Mouse (Mus musculus): Measurements from ENCODE around the gene Strn. TPM values are rescaled to one million over a fixed set of nuclear protein-coding genes. Genes with fewer than 3 reads are reported as not detected.
A peak's percentile ranks its signal among the peaks of the same experiment; 100 is the strongest.
"Not testable (repeated sequence)": the region's sequence is repeated elsewhere in the genome, so short reads cannot be mapped to it uniquely, and the experiment has no call there.

The Strn gene
- polyA plus RNA-seq, 1 experiment from 2014 or later, result 8.4 TPM

DNA sequence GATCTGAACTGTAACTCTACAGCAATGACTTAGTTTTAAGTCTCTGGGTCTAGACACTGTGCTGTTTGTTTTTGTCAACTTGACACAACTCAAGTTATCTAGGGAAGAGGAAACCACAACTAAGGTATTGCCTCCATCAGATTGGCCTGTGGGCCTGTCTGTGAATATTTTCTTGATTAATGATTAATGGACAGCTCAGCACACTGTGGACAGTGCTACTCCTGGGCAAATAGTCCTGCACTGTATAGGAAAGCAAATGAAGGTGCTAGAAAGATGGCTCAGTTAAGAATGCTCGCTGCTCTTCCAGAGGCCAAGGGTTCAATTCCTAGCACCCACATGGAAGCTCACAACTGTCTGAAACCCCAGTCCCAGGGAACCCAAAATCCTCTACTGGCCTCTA, 38.0 kb downstream of the Strn start:
- H3K36me3 ChIP-seq (ENCODE audit: control insufficient read depth, insufficient read depth, low read length), result 0 out of 2 replicates have a peak, but pooled peaks cover 8% of the 10 kb centered on the region
- H3K9me3 ChIP-seq (ENCODE audit: control insufficient read depth, low read length), result no peaks in the 10 kb centered on the region
- no peak for DNase-seq (ENCODE audit: low spot score)
- H3K9ac ChIP-seq (ENCODE audit: low read length), result no peak overlapping the region
- no peaks in the 10 kb centered on the region for H3K27me3 ChIP-seq (replicated peaks; ENCODE audit: control insufficient read depth, insufficient read depth, low read length)
- 69% methylated on average over 1 of the region's 1 CpGs for WGBS
- H3K27ac ChIP-seq (ENCODE audit: low read depth), result no peak overlapping the region
- H3K4me3 ChIP-seq (ENCODE audit: low read depth, low read length), result no peak overlapping the region
- H3K4me1 ChIP-seq (replicated peaks; ENCODE audit: control insufficient read depth, insufficient read depth, low read length), result no peaks in the 10 kb centered on the region
- 0 out of 2 replicates have a peak, but pooled peaks have one; percentile 58 for ATAC-seq (replicated peaks; ENCODE audit: low FRiP score, low TSS enrichment, low read depth)
- H3K4me2 ChIP-seq (ENCODE audit: low read length), result no peak overlapping the region

DNA sequence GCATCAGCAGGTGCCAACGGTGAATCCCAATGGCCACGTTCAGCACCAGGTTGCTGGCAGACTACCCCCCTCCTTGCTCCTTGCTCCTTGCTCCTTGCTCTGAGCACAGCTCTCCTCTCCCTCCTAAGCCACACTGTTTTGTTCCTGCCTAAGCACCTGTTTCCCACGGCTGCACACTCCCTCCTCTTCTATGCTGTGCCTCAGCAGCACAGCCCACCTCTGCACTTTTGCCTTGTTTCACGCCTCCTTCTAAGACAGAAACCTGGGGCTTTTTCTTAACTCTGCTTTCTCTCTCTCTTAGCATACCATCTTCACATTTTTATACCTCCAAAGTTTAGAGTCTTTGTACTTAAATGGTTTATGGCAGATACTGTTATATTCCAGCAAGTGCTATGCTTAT, 39.5 kb downstream of the Strn start:
- Histone ChIP-seq H3K9ac (ENCODE audit: low read length) (no peak overlapping the region), H3K27me3 (replicated peaks; ENCODE audit: control insufficient read depth, insufficient read depth, low read length) (no peaks in the 10 kb centered on the region), H3K9me3 (ENCODE audit: control insufficient read depth, low read length) (no peaks in the 10 kb centered on the region), H3K4me3 (ENCODE audit: low read depth, low read length) (no peak overlapping the region), H3K27ac (ENCODE audit: low read depth) (no peak overlapping the region), H3K36me3 (ENCODE audit: control insufficient read depth, insufficient read depth, low read length) (0 out of 2 replicates have a peak, but pooled peaks cover 8% of the 10 kb centered on the region), H3K4me2 (ENCODE audit: low read length) (no peak overlapping the region), H3K4me1 (replicated peaks; ENCODE audit: control insufficient read depth, insufficient read depth, low read length) (no peaks in the 10 kb centered on the region)
- no peak for ATAC-seq (replicated peaks; ENCODE audit: low FRiP score, low TSS enrichment, low read depth)
- no peak for DNase-seq (ENCODE audit: low spot score)
- 85% methylated on average over 4 of the region's 4 CpGs for WGBS

DNA sequence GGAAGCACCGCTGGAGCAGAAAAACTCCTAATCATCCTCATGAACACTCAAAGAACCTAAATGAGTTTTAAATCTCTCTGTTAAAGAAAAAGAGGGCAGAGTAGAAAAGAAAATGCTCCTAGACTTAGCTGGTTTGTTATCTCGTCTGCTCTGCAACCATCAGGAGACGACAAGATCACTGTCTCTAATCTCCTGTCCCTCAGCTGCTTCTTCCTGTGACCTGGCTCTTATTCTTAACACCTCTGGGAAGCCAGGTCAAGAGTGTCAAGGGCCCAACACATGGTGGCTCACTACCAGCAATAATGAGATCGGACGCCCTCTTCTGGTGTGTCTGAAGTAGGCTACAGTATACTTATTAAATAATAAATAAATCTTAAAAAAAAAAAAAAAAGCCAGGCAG, 40.1 kb downstream of the Strn start:
- H3K9ac ChIP-seq (ENCODE audit: low read length), result no peak overlapping the region
- H3K36me3 ChIP-seq (ENCODE audit: control insufficient read depth, insufficient read depth, low read length), result 0 out of 2 replicates have a peak, but pooled peaks cover 8% of the 10 kb centered on the region
- no peaks in the 10 kb centered on the region for H3K4me1 ChIP-seq (replicated peaks; ENCODE audit: control insufficient read depth, insufficient read depth, low read length)
- H3K27ac ChIP-seq (ENCODE audit: low read depth), result no peak overlapping the region
- no peak overlapping the region for H3K4me3 ChIP-seq (ENCODE audit: low read depth, low read length)
- DNase-seq (ENCODE audit: low spot score), result no peak
- no peaks in the 10 kb centered on the region for H3K27me3 ChIP-seq (replicated peaks; ENCODE audit: control insufficient read depth, insufficient read depth, low read length)
- 78% methylated on average over 5 of the region's 5 CpGs for WGBS
- no peaks in the 10 kb centered on the region for H3K9me3 ChIP-seq (ENCODE audit: control insufficient read depth, low read length)
- no peak for ATAC-seq (replicated peaks; ENCODE audit: low FRiP score, low TSS enrichment, low read depth)
- H3K4me2 ChIP-seq (ENCODE audit: low read length), result no peak overlapping the region

DNA sequence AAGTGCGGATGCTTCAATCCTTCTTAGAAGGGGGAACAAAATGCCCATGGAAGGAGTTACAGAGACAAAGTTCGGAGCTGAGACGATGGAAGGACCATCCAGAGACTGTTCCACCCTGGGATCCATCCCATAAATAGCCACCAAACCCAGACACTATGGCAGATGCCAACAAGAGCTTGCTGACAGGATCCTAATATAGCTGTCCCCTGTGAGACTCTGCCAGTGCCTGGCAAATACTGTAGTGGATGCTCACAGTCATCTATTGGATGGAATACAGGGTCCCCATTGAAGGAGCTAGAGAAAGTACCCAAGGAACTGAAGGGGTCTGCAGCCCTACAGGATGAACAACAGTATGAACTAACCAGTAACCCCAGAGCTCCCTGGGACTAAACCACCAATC, 47.8 kb downstream of the Strn start:
- DNase-seq (ENCODE audit: low spot score); H3K9me3 ChIP-seq (ENCODE audit: control insufficient read depth, low read length); H3K27me3 ChIP-seq (replicated peaks; ENCODE audit: control insufficient read depth, insufficient read depth, low read length); H3K4me3 ChIP-seq (ENCODE audit: low read depth, low read length); ATAC-seq (replicated peaks; ENCODE audit: low FRiP score, low TSS enrichment, low read depth); H3K4me2 ChIP-seq (ENCODE audit: low read length); H3K27ac ChIP-seq (ENCODE audit: low read depth); H3K9ac ChIP-seq (ENCODE audit: low read length); H3K4me1 ChIP-seq (replicated peaks; ENCODE audit: control insufficient read depth, insufficient read depth, low read length): not testable (repeated sequence)
- peaks cover 22% of the 10 kb centered on the region for H3K36me3 ChIP-seq (ENCODE audit: control insufficient read depth, insufficient read depth, low read length)
- WGBS, result 93% methylated on average over 3 of the region's 3 CpGs

DNA sequence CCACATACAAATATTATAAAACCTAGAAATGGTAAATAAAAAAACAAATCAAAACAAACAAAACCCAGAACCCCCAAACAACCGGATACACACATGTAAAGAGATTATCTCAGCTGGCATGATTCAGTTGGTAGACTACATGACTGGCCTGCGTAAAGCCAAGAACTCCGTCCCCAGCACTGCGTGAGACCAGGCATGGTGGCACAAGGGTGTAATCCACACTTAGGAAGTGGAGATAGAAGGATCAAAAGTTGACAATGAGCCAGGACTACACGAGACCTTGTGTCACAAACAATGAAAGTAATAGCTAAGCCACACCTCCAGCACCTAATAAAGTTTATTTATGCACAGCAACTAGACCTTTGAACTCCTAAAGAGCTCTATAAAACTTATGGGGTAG, 49.0 kb downstream of the Strn start:
- Histone ChIP-seq H3K27ac (ENCODE audit: low read depth) (no peak overlapping the region), H3K4me2 (ENCODE audit: low read length) (no peak overlapping the region), H3K36me3 (ENCODE audit: control insufficient read depth, insufficient read depth, low read length) (peaks cover 22% of the 10 kb centered on the region), H3K9ac (ENCODE audit: low read length) (no peak overlapping the region), H3K4me3 (ENCODE audit: low read depth, low read length) (no peak overlapping the region), H3K4me1 (replicated peaks; ENCODE audit: control insufficient read depth, insufficient read depth, low read length) (no peaks in the 10 kb centered on the region), H3K27me3 (replicated peaks; ENCODE audit: control insufficient read depth, insufficient read depth, low read length) (no peaks in the 10 kb centered on the region), H3K9me3 (ENCODE audit: control insufficient read depth, low read length) (peaks cover 3% of the 10 kb centered on the region; the same call in 1 of the 2 replicates)
- WGBS, result 81% methylated on average over 5 of the region's 5 CpGs
- DNase-seq (ENCODE audit: low spot score), result no peak
- no peak for ATAC-seq (replicated peaks; ENCODE audit: low FRiP score, low TSS enrichment, low read depth)

DNA sequence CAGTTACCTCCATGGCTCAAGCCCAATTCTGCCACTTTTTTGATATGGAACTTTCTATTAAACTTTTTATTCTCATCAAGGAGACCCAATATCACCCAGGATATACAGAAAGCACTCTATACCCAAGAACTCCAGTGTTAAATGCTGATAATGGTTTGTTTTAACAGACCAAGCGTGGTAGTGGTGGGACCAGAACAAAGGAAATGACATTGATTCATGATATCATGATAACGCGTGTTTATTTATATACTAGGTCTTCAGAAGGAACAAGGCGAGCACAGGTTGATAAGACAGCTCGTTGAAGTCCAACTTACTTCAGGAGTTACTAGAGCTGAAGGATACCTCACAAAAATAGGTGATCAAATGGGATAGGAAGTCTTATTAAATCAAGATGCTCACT, 52.0 kb downstream of the Strn start:
- H3K36me3 ChIP-seq (ENCODE audit: control insufficient read depth, insufficient read depth, low read length), result 0 out of 2 replicates have a peak, but pooled peaks cover 9% of the 10 kb centered on the region
- no peak overlapping the region for H3K27ac ChIP-seq (ENCODE audit: low read depth)
- H3K4me2 ChIP-seq (ENCODE audit: low read length), result no peak overlapping the region
- H3K27me3 ChIP-seq (replicated peaks; ENCODE audit: control insufficient read depth, insufficient read depth, low read length), result no peaks in the 10 kb centered on the region
- no peaks in the 10 kb centered on the region for H3K4me1 ChIP-seq (replicated peaks; ENCODE audit: control insufficient read depth, insufficient read depth, low read length)
- no peak overlapping the region for H3K4me3 ChIP-seq (ENCODE audit: low read depth, low read length)
- no peaks in the 10 kb centered on the region for H3K9me3 ChIP-seq (ENCODE audit: control insufficient read depth, low read length)
- DNase-seq (ENCODE audit: low spot score) (no peak), ATAC-seq (replicated peaks; ENCODE audit: low FRiP score, low TSS enrichment, low read depth) (no peak)
- no peak overlapping the region for H3K9ac ChIP-seq (ENCODE audit: low read length)
- WGBS, result 55% methylated on average over 5 of the region's 5 CpGs

DNA sequence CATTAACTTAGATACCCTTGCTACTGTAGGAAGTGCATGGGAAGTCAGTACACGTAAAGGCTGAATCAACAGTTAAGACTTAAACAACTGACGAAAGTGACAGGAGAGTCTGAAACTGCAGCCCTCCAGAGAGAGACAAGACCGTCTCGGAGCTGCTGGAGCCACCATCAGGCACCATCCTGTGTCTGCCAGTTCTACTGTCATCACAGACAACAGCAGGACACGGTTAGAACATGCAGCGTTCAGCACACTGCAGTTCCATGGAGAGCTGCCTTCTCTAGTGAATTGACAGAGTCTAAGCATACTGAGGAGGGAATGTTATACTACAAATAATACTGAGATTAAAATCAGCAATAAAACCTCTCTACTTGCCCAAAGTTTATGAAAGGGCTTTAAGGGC, 54.6 kb downstream of the Strn start:
- H3K36me3 ChIP-seq (ENCODE audit: control insufficient read depth, insufficient read depth, low read length), result 0 out of 2 replicates have a peak, but pooled peaks cover 13% of the 10 kb centered on the region
- WGBS, result 53% methylated on average over 6 of the region's 6 CpGs
- no peaks in the 10 kb centered on the region for H3K4me1 ChIP-seq (replicated peaks; ENCODE audit: control insufficient read depth, insufficient read depth, low read length)
- H3K9ac ChIP-seq (ENCODE audit: low read length), result no peak overlapping the region
- no peak overlapping the region for H3K27ac ChIP-seq (ENCODE audit: low read depth)
- ATAC-seq (replicated peaks; ENCODE audit: low FRiP score, low TSS enrichment, low read depth), result no peak
- H3K4me3 ChIP-seq (ENCODE audit: low read depth, low read length), result no peak overlapping the region
- no peaks in the 10 kb centered on the region for H3K9me3 ChIP-seq (ENCODE audit: control insufficient read depth, low read length)
- no peak overlapping the region for H3K4me2 ChIP-seq (ENCODE audit: low read length)
- H3K27me3 ChIP-seq (replicated peaks; ENCODE audit: control insufficient read depth, insufficient read depth, low read length), result no peaks in the 10 kb centered on the region
- DNase-seq (ENCODE audit: low spot score), result no peak

DNA sequence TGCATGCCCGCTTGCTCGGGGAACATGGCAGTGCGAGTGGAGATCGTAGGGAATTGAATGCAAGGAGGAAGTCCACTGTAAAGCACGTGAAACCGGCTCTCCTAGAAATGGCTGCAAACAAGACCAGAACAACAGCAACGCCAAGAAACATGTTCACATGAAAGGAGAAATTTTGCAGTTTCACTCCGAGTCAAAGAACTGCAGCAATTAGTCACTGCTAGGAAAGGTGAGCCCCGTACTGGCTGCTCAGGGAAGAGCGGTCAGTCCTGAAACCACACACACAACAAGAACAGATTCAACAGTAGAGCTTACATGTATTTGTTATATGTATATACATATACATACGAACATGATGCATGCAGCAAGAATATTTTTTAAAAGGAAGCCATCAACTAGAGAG, 57.5 kb downstream of the Strn start:
- Histone ChIP-seq H3K9me3 (ENCODE audit: control insufficient read depth, low read length) (no peaks in the 10 kb centered on the region), H3K4me1 (replicated peaks; ENCODE audit: control insufficient read depth, insufficient read depth, low read length) (no peaks in the 10 kb centered on the region), H3K27me3 (replicated peaks; ENCODE audit: control insufficient read depth, insufficient read depth, low read length) (no peaks in the 10 kb centered on the region), H3K27ac (ENCODE audit: low read depth) (no peak overlapping the region), H3K36me3 (ENCODE audit: control insufficient read depth, insufficient read depth, low read length) (peaks cover 16% of the 10 kb centered on the region), H3K4me2 (ENCODE audit: low read length) (no peak overlapping the region), H3K9ac (ENCODE audit: low read length) (no peak overlapping the region), H3K4me3 (ENCODE audit: low read depth, low read length) (no peak overlapping the region)
- WGBS, result 83% methylated on average over 11 of the region's 11 CpGs
- DNase-seq (ENCODE audit: low spot score) (no peak), ATAC-seq (replicated peaks; ENCODE audit: low FRiP score, low TSS enrichment, low read depth) (no peak)

DNA sequence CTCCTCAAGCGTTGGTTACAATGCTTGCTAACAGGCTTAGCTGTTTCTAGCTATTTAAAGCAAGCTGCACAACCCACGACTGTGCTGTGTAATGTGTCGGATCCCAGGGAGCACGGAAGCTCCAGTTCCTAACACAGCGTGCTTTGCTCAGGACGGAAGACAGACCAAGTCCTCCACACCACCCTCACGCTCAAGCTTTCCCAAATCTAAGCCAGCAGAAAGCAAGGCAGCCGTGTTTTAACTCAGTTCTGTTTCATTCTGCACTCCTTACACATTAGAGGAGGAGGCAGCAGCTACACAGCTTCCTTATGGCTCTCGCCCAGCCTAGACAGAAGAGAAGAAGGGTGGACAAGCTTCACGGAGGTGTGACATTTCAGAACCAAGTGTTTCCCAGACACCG, 60.2 kb downstream of the Strn start:
- Histone ChIP-seq H3K27ac (ENCODE audit: low read depth) (no peak overlapping the region), H3K36me3 (ENCODE audit: control insufficient read depth, insufficient read depth, low read length) (peaks cover 19% of the 10 kb centered on the region), H3K27me3 (replicated peaks; ENCODE audit: control insufficient read depth, insufficient read depth, low read length) (no peaks in the 10 kb centered on the region), H3K4me3 (ENCODE audit: low read depth, low read length) (no peak overlapping the region), H3K9me3 (ENCODE audit: control insufficient read depth, low read length) (no peaks in the 10 kb centered on the region), H3K9ac (ENCODE audit: low read length) (no peak overlapping the region), H3K4me1 (replicated peaks; ENCODE audit: control insufficient read depth, insufficient read depth, low read length) (no peaks in the 10 kb centered on the region), H3K4me2 (ENCODE audit: low read length) (no peak overlapping the region)
- DNase-seq (ENCODE audit: low spot score), result no peak
- no peak for ATAC-seq (replicated peaks; ENCODE audit: low FRiP score, low TSS enrichment, low read depth)
- 71% methylated on average over 11 of the region's 11 CpGs for WGBS

Data from intestine, embryonic 14.5 days (tissue).